Mouse (Mus musculus) bone marrow macrophage, adult 2 months (primary cell): ENCODE measurements at regions not wholly inside any gene's neighbourhood (a gene's known extent, or its start where the extent isn't known, plus 50 kb on each side); places are given as distances from the start of the nearest gene placed in this dataset.

Source experiments
- CTCF ChIP-seq: IDR thresholded peaks from 2 replicates; pipeline ENCODE4 v1.5.1; 2012; ENCODE audit warnings: low read depth, mild to moderate bottlenecking, low read length, moderate library complexity
- POLR2A ChIP-seq: IDR thresholded peaks from 2 replicates; pipeline ENCODE4 v1.6.1; 2012; ENCODE audit warnings: mild to moderate bottlenecking, low read depth, low read length, borderline replicate concordance

- TF ChIP-seq CTCF, result no peak
- no peak for TF ChIP-seq POLR2A
These were observed 1042.0 kb upstream of the Cited2 start for GRCm38 (mm10) chr10:16681001-16681400.
